Mouse (Mus musculus) urinary bladder, adult 2 months (tissue): Measurements from ENCODE around the gene Acsl5. TPM values are rescaled to one million over a fixed set of nuclear protein-coding genes. Genes with fewer than 3 reads are reported as not detected.

Experiments
- DNase-seq: peaks from one replicate; pipeline ENCODE4 v3.0.0; 2022; ENCODE audit warnings: low spot score
- polyA plus RNA-seq: library from polyadenylated mRNA; depleted of rRNA; stranded (reverse); fragments of >200 nt; gene quantifications from 2 replicates; pipeline ENCODE4 v1.2.3, GENCODE M21; 2012; rRNA removed

Acsl5 gene
- 47.9 and 50.6 TPM in 2 replicates for polyA plus RNA-seq

- no peak for DNase-seq
These were observed at the start of gene Acsl5 for GRCm38 (mm10) chr19:55251383-55252124. Gene Acsl5 (plus strand): TSS chr19:55251938.

GRCm38 (mm10) chr19:55206482-55207138, 45.1 kb upstream of the Acsl5 start:
- no peak for DNase-seq

GRCm38 (mm10) chr19:55207205-55207604, 44.5 kb upstream of the Acsl5 start:
- no peak for DNase-seq

GRCm38 (mm10) chr19:55207746-55208538, 43.8 kb upstream of the Acsl5 start:
- no peak for DNase-seq

GRCm38 (mm10) chr19:55208654-55209053, 43.1 kb upstream of the Acsl5 start:
- no peak for DNase-seq

GRCm38 (mm10) chr19:55209084-55209483, 42.7 kb upstream of the Acsl5 start:
- DNase-seq = no peak

GRCm38 (mm10) chr19:55211698-55212097, 40.0 kb upstream of the Acsl5 start:
- DNase-seq = no peak

GRCm38 (mm10) chr19:55213617-55214340, 38.0 kb upstream of the Acsl5 start:
- DNase-seq = no peak

- no peak for DNase-seq
These were observed 34.9 kb upstream of the Acsl5 start for GRCm38 (mm10) chr19:55216876-55217275.

GRCm38 (mm10) chr19:55217365-55217764, 34.4 kb upstream of the Acsl5 start:
- DNase-seq = no peak

- peak; percentile 67 for DNase-seq
These were observed 33.5 kb upstream of the Acsl5 start for GRCm38 (mm10) chr19:55218192-55218739.

- no peak for DNase-seq
These were observed 33.0 kb upstream of the Acsl5 start for GRCm38 (mm10) chr19:55218741-55219221.

- DNase-seq = no peak
These were observed 32.4 kb upstream of the Acsl5 start for GRCm38 (mm10) chr19:55219359-55219758.

GRCm38 (mm10) chr19:55221208-55221607, 30.5 kb upstream of the Acsl5 start:
- DNase-seq = no peak

- DNase-seq = no peak
These were observed 29.5 kb upstream of the Acsl5 start for GRCm38 (mm10) chr19:55222268-55222667.

GRCm38 (mm10) chr19:55226621-55227020, 25.1 kb upstream of the Acsl5 start:
- DNase-seq = no peak

- DNase-seq = no peak
These were observed 24.6 kb upstream of the Acsl5 start for GRCm38 (mm10) chr19:55227135-55227534.

- DNase-seq = no peak
These were observed 20.7 kb upstream of the Acsl5 start for GRCm38 (mm10) chr19:55231081-55231480.

GRCm38 (mm10) chr19:55232136-55232535, 19.6 kb upstream of the Acsl5 start:
- no peak for DNase-seq

GRCm38 (mm10) chr19:55236026-55236425, 15.7 kb upstream of the Acsl5 start:
- no peak for DNase-seq

GRCm38 (mm10) chr19:55236564-55236963, 15.2 kb upstream of the Acsl5 start:
- no peak for DNase-seq
